Mouse (Mus musculus) retina, embryonic 14.5 days (tissue): ENCODE measurements at regions not wholly inside any gene's neighbourhood (a gene's known extent, or its start where the extent isn't known, plus 50 kb on each side); places are given as distances from the start of the nearest gene placed in this dataset.
"Not testable (repeated sequence)": the region's sequence is repeated elsewhere in the genome, so short reads cannot be mapped to it uniquely, and the experiment has no call there.

Experiments
- DNase-seq: peaks from one replicate; pipeline ENCODE4 v3.0.0-alpha.2; 2015; ENCODE audit warnings: low spot score

DNA sequence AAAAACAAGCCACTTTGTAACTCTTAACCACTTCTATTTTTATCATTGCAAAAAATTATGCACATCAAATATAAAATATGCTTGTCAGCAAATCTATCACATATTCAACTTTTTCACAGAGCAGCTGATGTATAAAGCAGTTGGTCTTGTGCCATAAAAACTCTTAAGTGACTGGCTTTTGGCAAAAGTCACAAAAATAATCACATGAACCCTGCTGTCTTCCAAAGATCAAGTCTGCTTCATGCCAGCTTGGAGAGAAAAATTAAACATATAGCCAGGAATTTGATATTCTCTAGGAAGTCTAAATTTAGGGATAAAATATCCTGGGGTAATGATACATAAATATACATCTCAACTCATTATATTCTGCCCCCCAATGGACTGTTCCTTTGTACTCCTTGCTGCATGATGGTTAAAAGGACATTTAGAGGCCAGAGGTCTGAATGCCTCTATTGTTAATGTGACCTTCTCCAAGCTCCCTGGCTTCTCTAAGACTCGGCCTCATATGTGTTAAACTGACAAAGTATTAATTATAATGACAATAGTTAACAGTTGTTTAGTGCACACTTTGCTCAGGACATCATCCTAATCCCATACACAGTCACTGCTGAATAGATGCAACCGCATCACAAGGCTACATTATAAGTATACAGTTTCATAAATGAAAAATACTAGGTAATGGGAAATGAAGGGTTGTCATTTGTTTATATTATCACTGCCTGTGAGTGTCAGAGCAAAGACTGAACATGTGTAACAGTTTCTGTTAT lies 422.9 kb upstream of the Hs3st1 start:
- DNase-seq, result no peak

DNA sequence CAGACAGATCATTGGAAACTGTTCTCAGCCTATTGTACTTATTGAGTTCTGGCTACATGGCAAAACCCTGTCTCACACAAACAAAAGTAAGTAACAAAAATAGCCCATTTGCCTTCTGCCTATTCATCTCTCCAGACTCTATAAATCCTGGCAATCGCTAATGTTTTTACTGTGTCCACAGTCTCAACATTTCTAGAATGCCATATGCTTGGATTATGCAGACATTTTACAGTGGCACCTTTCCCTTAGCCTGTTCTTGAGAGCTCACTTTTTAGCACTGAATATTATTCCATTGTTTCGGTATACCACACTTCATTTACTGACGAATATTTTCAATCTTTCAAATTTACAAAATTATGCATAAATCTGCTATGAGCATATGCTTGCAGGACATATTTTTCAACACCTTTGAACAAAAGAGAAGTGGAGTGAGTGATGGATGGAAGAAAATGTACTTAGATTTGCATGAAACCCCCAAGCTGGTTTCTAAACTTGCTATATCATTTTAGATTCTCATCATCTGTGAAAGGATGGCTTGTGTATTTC lies 381.5 kb upstream of the Hs3st1 start:
- DNase-seq, result no peak

DNA sequence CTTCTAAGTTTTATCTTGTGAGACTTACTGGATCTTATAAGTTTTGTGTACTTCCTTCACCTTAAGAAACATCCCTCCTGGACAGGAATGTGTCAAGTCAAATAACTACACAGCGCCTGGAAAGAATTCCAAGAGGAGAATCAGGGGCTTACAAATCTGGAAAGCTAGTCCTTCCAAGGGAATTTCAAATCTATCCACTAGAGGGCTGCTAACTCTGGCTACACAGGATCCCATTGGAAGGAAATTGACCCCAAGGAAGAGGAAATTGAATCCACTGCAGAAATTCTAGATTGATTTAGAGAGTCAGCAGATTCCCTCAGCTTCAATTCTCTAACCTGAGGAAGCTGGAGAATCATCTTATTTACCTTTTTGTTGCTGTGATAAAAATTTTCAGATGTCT lies 369.1 kb upstream of the Hs3st1 start:
- DNase-seq, result peak; percentile 9

DNA sequence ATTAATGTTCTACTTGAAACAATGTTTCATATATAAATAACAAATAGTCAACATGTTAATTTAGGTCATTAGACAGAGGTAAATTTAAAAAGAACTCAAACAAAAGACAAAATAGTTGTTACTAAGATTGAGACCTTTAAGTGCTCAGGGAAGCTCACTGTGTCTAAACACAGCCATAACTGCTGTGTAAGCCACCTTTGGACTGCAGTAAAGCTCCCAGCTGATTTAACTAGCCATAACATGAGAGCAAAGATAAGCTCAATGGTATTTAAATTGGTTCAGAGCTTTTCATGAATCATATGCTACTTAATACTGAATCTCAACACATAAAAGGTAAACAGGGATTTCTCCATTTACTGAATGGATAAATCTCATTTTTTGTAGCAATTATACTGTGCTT lies 361.6 kb upstream of the Hs3st1 start:
- no peak for DNase-seq

DNA sequence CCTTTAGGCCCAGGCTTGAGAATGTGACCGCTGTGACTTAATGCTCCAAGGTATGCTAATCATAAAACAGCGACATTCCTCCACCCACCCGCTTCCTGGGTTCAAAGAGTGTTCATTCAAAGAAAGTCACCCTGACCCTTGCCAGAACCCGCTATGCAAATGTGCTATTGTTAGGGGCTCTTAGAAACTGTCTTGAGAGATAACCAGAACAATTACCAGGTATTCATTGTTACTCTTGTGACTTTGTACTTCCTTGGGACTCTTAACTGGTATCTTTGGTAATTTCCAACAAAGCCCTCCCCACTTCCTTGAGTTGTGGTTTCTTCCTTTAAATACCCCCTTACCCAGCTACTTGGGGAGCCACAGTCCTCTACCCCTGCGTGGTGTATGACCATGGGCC lies 334.3 kb upstream of the Hs3st1 start:
- not testable (repeated sequence) for DNase-seq

DNA sequence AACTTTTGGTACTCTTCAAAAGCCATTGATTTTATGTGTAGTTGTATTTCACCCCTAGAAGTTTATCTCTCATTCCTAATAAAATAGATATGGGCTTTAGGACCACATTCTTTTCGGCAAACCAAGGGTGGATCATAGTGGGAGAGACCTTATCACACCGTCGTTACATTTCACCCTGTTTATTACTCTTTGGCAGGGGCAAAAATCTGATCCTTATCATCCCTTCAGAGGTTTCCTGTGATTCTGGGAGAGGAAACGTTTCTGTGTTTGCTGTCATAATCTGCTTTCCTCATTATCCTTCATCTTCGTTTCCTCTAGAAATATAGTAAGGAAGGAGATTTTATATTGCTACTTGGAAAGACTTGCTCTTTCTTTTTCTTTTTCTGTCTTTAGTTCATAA lies 290.0 kb upstream of the Hs3st1 start:
- no peak for DNase-seq

DNA sequence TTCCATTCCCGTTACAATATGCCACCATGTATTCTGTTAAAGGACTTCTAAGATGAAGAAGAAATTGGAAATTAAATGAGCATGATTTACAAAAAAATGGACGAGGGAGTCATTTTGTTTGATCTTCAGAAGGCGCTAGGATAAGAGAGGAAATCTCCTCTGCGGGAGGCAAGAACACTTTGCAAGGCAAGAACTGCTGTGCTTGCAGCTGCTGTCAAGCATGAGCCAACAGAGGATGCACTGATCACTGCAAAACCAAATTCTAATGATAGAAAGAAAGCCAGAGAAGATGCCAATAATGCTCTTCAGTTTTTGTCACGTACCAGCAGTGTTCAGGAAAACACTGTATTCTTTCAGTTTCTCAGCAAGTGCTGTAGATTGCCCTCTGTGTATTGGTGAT lies 279.2 kb upstream of the Hs3st1 start:
- DNase-seq, result no peak

DNA sequence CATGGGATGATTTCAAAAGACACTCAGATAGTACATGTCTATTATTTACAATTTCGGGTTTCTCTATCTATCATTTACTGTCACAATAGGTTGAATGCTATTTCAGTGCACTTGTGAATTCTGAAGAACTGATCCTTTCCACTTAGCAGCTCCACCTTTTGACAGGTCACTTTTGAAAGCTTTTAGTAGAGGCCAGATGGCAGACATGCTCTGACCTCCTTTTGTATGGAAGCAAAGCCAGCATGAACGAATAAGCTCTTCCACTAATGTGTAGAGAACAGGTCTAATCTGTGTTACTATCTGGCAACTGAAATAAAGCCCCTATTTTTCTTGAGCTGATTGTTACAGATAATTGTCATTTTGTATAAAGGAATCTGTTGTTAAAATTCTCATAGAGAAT lies 278.4 kb upstream of the Hs3st1 start:
- DNase-seq, result no peak

DNA sequence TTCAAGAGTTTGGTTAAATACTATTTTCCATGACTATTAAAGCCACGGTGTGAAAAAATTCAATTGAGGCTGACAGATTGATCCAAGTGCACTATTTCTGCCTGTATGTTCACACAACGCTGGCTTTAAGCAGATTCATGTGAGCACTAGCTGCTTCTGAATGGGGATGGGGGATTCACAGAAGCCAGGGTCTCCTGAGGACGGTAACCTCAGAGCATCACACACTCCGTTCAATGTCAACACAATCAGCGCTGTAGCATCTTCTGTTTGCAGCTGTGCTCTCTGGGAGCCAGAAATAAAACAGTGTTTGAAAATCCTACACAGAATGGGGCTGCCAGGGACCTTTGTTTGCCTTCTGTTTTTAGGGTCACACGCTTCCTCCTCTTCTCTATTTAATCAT lies 275.0 kb upstream of the Hs3st1 start:
- peak; percentile 5 for DNase-seq

DNA sequence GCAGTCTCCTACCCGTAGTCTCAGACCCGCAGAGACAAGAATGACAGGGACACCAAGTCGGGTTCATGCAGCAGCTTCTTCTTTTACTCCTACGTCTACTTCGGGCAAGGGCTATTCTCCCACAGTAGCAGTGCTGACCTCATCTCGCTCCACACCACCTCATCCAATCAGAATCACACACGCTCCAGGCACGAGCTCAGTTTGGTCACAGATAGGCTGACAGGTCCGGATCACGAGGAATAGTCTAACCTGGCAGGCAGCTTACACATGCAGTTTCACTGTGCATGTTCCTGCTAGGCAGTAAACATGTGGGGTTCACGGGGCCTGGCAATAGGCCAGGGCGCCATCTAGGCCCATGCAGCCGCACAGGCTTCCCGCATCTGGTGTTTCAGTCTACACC lies 260.7 kb upstream of the Hs3st1 start:
- no peak for DNase-seq

DNA sequence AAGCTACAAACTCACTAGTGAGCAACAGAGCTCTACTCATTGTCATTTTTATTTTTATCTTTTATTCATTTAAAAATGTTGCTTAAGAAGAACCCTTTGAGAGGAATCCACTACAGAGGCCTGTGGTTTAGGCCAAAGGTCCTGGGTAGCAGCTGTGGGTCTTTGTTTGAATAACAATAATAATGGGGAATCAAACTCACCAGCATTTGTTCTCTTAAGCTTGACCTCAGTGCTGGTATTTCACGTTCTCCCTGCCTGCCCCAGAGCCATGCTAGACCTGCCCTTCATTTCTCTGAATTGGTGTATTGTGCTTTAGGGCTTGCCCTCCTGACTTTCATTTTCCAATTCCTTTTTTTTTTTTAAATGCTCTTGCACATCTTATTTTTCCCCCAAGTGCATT lies 232.8 kb upstream of the Hs3st1 start:
- DNase-seq, result peak; percentile 44

DNA sequence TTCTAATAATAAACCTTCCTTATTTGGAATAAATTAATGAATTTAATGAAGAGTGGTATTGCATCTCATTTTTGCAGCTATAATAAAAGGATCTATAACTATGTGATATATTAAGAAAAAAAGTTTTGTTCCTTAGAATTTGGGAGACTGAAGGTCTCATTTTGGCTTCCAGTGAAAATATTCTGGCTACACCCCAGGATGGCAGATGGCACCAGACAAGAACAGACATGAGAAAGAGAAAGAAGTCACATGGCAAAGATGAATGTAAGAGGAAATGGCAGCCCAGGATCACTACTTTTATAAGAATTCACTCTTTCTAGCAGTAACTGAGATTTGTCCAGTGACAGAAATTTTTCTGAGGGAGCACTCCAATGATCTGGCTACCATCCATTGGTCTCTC lies 209.1 kb upstream of the Hs3st1 start:
- DNase-seq, result no peak

DNA sequence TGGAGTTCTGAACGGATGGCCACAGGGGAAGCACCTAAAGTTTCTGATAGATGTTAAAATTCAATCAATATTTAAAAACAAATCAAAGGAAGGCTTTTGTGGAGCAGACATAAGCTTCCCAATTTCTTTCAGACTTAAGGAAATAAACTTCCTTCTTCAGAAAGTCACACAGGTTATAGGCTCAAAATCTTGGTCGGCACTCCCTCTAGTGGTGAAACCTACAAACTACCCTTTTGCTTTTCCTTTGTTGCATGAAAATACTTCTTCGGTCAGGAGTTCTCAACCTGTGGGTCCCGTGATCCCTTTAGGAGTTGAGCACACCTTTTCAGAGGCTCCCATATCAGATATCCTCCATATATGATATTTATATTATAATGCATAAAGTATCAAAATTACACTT lies 205.7 kb upstream of the Hs3st1 start:
- DNase-seq, result peak; percentile 44

DNA sequence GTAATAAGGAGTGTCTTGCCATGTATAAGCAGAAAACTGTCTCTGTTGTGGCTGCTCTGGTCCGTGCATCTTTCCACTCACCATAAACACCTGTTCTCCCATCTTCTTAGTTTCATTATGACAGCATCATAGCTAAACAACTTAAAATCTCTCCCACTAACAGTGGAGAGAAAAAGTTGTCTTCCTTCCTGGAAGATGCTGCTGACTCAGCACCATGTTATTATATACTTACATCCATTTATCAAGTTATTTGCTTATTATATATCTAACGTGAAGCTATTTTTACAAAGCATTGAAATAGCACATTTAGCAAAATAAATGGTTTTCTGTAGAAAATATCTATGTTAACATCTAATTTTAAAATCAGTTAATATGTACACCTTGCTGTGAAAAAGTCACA lies 180.3 kb upstream of the Hs3st1 start:
- DNase-seq, result no peak

DNA sequence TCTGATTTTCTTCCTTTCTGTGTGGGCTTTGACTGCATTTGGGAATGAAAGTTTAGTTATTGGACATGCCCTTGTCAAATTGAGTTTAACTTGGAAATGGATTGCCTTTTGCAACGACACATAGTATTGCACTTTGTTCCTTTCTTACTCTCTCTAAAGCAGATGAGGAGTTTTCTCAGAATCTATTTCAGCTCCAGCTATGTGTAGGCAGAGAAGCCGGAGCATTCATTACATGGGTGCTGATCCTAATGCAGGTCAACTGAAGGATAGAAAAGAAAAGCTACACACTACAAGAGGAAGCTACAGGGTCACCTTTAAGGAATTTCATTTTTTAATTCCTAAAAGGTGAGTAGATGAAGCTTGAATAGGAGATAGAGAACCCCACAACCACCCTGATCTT lies 176.6 kb upstream of the Hs3st1 start:
- DNase-seq, result no peak

DNA sequence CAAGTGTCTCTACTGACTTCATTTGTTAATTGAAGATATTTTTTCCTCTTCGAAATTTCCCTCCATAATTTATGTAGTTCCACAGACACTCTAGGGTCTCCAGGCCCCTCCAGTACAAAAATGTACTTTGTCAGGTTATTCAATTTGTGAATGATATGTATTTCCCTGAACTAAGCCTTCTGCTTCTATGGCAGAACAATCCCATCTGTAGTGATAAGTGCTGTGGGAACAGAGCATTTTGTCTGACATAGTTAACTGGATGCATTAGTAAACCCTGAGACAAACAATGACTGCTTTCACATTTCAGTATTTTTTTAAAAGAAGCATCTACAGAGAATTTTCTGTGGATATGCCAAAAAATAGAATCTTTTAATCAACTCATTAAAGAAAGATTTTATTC lies 154.1 kb upstream of the Hs3st1 start:
- DNase-seq, result no peak

DNA sequence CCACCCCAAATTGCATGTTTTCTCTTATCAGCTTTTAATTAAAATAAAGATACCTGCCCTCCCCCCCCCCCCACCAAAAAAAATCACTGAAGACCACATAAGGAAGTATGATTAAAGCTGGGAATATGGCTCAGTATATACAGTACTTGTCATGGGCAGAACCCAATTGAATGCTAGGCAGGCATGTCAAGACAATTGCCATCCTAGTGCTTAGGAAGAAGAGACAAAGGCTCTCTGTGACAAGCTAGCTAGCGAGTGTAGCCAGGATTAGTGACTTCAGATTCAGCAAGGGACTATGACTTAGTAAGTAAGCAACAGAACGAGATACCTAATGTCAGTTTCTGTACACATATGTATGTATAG lies 116.4 kb upstream of the Hs3st1 start:
- DNase-seq, result no peak

DNA sequence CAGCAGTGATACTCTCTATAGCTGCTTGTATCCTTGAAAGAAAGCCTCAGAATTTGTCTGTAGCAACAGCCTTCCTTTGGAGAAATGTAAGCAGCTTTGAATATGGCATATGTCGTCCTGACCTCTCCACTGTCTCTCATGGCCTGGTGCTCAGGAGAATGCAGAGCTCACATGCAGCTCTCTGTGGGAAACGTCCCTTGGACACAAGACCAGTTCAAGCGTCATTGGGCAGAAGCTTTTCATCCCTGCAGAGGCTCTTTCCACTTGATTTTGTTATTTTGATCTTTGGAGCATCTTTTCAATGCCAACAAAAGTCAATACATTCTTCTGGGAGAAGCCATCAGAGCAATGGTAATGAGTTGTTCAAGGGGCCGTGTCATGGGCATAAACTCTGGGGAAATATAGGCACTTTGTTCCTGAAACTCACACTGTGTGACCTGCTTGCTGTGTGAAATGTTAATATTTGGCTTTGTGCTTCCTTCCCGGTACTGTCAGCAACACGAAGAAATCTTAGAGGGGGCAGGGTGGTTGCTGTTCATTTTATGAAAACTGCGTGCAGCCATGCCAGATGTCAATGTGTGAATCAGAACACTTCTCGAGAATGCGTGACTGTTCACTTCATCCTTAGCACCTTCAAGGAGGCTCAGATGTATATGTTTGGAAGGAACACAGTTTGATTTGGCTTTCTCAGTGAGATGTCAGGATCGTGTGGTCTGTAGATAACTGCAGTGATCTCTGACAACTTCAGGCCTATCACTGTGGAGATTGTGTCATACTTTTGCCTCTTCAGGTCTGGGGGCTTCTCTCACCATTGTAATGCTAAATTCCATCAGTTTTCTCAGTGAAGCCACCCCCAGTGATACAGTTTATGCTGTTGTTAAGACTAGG lies 115.8 kb upstream of the Hs3st1 start:
- DNase-seq, result no peak

DNA sequence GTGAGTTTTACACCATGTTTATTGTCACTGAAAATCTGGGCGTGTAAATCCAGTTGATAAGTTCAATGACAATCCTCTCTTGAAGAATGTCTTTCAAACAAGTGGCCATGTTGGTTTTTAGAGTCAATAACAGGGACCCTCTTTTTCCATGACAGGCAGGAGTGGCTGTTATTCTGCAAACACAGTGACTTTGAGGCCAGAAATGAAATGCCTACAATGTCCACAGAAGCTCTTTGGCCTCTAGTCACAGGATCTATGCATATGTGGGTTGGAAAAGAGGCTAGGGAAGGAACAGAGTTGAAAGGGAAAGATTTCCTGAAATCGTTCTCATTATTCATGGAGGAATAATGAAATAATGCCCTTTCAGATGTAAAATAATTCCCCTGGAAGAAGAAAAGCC lies 101.9 kb upstream of the Hs3st1 start:
- no peak for DNase-seq

DNA sequence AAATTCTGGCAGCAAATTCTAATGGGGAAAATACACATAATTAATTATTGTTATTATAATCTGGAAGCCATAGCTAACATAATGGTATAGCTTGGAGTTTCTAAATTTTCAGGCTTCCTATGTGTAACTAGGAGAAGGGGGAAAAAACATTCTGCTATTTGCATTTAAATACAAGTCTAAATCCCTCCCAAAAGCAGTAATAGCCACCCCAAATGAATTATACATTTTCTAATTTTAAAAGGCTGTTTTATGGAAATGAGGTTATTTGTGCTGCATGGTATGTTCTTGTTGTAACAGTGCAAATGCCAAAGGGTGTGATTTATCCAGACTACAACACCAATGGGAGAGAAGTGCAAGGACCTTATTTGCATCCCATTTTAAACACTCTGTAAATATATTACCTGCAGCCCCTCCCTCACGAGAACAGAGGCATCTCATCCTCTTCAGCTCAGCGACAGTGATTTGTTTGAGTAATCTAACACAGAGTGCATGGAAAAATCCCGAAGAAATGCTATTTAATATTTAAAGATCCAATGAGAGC lies 101.4 kb upstream of the Hs3st1 start:
- DNase-seq, result no peak

DNA sequence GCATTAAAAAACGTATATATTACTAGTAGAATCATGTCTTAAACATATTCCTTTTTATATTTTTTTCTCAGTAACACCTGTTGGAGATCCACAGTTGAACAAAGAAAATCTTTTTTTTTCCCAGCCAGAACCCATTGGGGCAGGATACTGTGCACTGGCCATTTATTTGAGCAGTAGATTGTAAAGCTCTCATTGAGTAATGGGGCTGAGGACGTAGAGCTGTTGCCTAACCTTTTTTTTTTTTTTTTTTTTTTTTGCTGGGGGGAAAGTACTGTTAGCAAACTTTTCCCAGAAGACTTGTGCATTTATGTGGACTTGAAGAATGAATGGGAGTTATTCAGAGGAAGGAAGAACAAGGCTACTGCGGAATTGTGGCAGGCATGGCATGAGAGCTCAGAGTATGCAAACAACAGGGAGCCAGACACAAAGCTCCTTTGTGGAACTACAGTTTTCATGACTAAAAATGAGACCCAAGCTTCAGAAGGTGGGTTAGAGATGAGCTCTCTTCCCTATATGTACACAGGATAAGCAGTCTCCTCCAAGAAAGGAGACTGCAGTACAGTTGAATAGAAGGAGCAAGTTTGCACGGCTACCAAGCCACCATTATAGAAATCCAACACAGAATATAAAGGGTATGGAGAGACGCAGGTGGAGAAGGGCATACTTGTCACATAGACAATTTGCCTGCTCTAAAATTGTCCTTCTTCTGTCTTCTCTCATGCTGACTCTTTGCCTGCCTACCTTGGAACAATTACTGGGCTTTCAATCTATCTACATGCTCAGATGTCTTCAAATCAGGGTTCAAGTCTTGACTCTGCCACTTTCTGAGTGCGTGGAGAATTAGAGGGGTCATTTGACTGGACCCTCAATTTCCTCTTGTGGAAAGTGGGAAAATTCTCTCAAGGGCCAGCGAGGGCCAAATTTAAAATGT lies 100.7 kb upstream of the Hs3st1 start:
- DNase-seq, result no peak

DNA sequence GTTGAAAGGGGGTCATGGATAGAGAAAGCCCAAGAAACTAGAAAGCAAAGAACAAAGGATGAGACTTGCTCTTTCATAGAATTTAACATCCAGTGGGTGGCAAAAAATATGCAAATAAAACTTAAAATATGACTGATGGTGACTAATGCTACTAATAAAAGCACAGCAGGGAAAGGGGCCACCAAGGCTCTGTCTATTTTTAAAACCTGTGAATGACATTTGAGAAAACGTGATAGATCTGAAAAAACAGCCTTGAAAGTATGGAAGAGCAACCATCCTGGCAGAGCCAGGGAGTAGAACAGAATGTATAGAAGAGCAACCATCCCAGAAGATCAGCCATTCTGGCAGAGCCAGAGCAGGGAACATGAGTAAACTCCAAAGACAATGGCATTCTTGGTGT lies 91.9 kb upstream of the Hs3st1 start:
- DNase-seq, result no peak
